8 mouse cellular contexts compared by ENCODE assay signal in the genomic region with DNA sequence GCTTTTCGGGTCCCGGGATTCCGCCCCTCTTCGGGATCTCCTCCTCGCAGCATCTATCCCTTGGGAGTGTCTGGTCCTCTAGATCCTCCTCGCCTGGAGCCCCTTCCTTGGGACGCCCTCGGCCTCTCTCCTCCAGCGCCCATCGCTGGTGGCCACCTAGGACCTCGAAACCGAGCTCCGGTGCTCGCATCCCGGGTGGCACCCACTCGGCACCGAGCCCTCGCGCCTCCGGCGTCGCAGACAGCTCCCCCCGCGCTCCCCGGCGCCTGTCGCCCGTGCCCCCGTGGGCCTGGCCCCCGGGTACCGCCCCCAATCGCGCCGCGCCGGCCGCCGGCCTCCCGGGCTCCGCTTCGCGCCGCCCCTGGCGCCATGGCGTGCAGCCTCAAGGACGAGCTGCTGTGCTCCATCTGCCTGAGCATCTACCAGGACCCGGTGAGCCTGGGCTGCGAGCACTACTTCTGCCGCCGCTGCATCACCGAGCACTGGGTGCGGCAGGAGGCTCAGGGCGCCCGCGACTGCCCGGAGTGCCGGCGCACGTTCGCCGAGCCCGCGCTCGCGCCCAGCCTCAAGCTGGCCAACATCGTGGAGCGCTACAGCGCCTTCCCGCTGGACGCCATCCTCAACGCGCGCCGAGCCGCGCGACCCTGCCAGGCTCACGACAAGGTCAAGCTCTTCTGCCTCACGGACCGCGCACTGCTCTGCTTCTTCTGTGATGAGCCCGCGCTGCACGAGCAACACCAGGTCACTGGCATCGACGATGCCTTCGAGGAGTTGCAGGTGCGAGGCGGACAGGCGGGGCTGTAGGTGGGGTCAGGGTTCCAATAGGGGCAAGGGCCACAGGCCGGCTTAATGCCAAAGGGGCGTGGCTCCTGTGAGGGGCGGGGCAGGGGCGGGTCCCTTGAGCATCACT. TPM values are rescaled to one million over a fixed set of nuclear protein-coding genes. Genes with fewer than 3 reads are reported as not detected.
DNase-seq lines count a peak whose midpoint lies in the region; ATAC-seq and TF ChIP-seq lines count a peak whose summit lies in the region.

No protein-coding gene starts in this region.

- TF ChIP-seq EP300 in stomach, postnatal 0 days (optimal IDR thresholded peaks at IDR 0.05) = no peak

- H3K9ac ChIP-seq in intestine, postnatal 0 days (ENCODE audit: low read depth, low read length) = peak overlapping the region; percentile 38
- H3K9ac ChIP-seq in liver, embryonic 13.5 days = peak overlapping the region; percentile 56
- H3K9ac ChIP-seq in stomach, postnatal 0 days (ENCODE audit: low read length) = peak overlapping the region; percentile 64

- H3K27ac ChIP-seq in intestine, postnatal 0 days (ENCODE audit: low read depth, low read length) = no peak overlapping the region
- no peak overlapping the region for H3K27ac ChIP-seq in liver, embryonic 13.5 days
- peak overlapping the region; percentile 35 for H3K27ac ChIP-seq in stomach, postnatal 0 days (replicated peaks)

- H3K4me1 ChIP-seq in intestine, postnatal 0 days (replicated peaks; ENCODE audit: control insufficient read depth, insufficient read depth, low read length) = peaks cover 10% of the 10 kb centered on the region; the same call in 1 of the 2 replicates
- H3K4me1 ChIP-seq in liver, embryonic 13.5 days (replicated peaks) = peaks cover 15% of the 10 kb centered on the region
- no peaks in the 10 kb centered on the region; the same call in 1 of the 2 replicates for H3K4me1 ChIP-seq in stomach, postnatal 0 days (replicated peaks; ENCODE audit: control insufficient read depth, insufficient read depth)

- ATAC-seq in intestine, postnatal 0 days = peak; percentile 31
- ATAC-seq in liver, embryonic 13.5 days (ENCODE audit: low read depth) = peak; percentile 50
- ATAC-seq in stomach, postnatal 0 days (ENCODE audit: low FRiP score, low TSS enrichment) = peak; percentile 54

- no peaks in the 10 kb centered on the region for H3K9me3 ChIP-seq in intestine, postnatal 0 days (ENCODE audit: control insufficient read depth)
- no peaks in the 10 kb centered on the region for H3K9me3 ChIP-seq in liver, embryonic 13.5 days (replicated peaks)
- no peaks in the 10 kb centered on the region for H3K9me3 ChIP-seq in stomach, postnatal 0 days (ENCODE audit: control insufficient read depth, low read length)

- H3K27me3 ChIP-seq in intestine, postnatal 0 days (replicated peaks; ENCODE audit: control insufficient read depth, insufficient read depth, low read length) = 0 out of 2 replicates have a peak, but pooled peaks cover 4% of the 10 kb centered on the region
- H3K27me3 ChIP-seq in liver, embryonic 13.5 days = peaks cover 85% of the 10 kb centered on the region
- no peaks in the 10 kb centered on the region for H3K27me3 ChIP-seq in stomach, postnatal 0 days (ENCODE audit: control insufficient read depth, insufficient read depth, low read length)

- peak; percentile 60 for DNase-seq in ovary, adult 18-20 months (ENCODE audit: low spot score)
- no peak for DNase-seq in ovary, postnatal 10 days (ENCODE audit: low spot score)
- peak; percentile 91 to 93 for DNase-seq in cerebellum, postnatal 10 days
- peak; percentile 39 for DNase-seq in gastrocnemius, postnatal 25 days
- peak; percentile 9 for DNase-seq in liver, embryonic 13.5 days
- peak; percentile 61 for DNase-seq in naive thymus-derived CD4-positive, alpha-beta T cell, adult 2 months (ENCODE audit: low read depth)
- DNase-seq in stomach, postnatal 0 days (ENCODE audit: low spot score) = peak; percentile 48

- H3K4me2 ChIP-seq in intestine, postnatal 0 days (replicated peaks; ENCODE audit: low read depth) = peak overlapping the region; percentile 100
- peak overlapping the region; percentile 92 for H3K4me2 ChIP-seq in liver, embryonic 13.5 days
- H3K4me2 ChIP-seq in stomach, postnatal 0 days (replicated peaks; ENCODE audit: low read depth) = peak overlapping the region; percentile 100

- TF ChIP-seq CTCF in intestine, postnatal 0 days (IDR thresholded peaks at IDR 0.05; ENCODE audit: low read depth) = no peak
- no peak for TF ChIP-seq CTCF in stomach, postnatal 0 days (IDR thresholded peaks at IDR 0.05; ENCODE audit: low read depth)

- H3K36me3 ChIP-seq in intestine, postnatal 0 days (ENCODE audit: control insufficient read depth, insufficient read depth) = no peaks in the 10 kb centered on the region
- H3K36me3 ChIP-seq in liver, embryonic 13.5 days = no peaks in the 10 kb centered on the region
- H3K36me3 ChIP-seq in stomach, postnatal 0 days (ENCODE audit: control insufficient read depth, insufficient read depth, low read length) = no peaks in the 10 kb centered on the region

- peak overlapping the region; percentile 61 for H3K4me3 ChIP-seq in intestine, postnatal 0 days (ENCODE audit: low read depth, low read length)
- H3K4me3 ChIP-seq in liver, embryonic 13.5 days (replicated peaks) = peak overlapping the region; percentile 64
- H3K4me3 ChIP-seq in stomach, postnatal 0 days (ENCODE audit: low read depth, low read length) = peak overlapping the region; percentile 67

- under 1% methylated on average over 83 of the region's 94 CpGs for WGBS in intestine, postnatal 0 days
- 1% methylated on average over 86 of the region's 94 CpGs for WGBS in liver, embryonic 13.5 days (ENCODE audit: insufficient replicate concordance)
- WGBS in stomach, postnatal 0 days = 1% methylated on average over 78 of the region's 94 CpGs

RNA-seq across cellular contexts. Expression of gene Trim62, which starts 0.7 kb away (rescaled TPM):
- total RNA-seq in gastrocnemius, postnatal 25 days (2021) = under 1 TPM; 0.59 to 0.88 TPM
- polyA plus RNA-seq in intestine, postnatal 0 days (2015; fragmentation: Nextera tagmentation; extraction: Ambion mirVana) = 2.1 and 2.8 TPM in 2 replicates
- 0.30 and 0.35 TPM in 2 replicates for polyA plus RNA-seq in liver, embryonic 13.5 days (2015; fragmentation: Nextera tagmentation; extraction: Ambion mirVana)
- polyA plus RNA-seq in stomach, postnatal 0 days (2015; fragmentation: Nextera tagmentation; extraction: Ambion mirVana) = 2.6 and 3.5 TPM in 2 replicates
